Mouse (Mus musculus): ENCODE data around the gene Srsf12. TPM values are rescaled to one million over a fixed set of nuclear protein-coding genes. Genes with fewer than 3 reads are reported as not detected.

The Srsf12 gene
- polyA plus RNA-seq, 1 experiment from 2014 or later, result 65.2 TPM

Other genes with a start within 250 kb of the Srsf12 start
- gene Rragd, start 226.0 kb upstream of the Srsf12 start, polyA plus RNA-seq (2015; fragmentation: Nextera tagmentation; extraction: Ambion mirVana), result 32.5 and 37.1 TPM in 2 replicates
- gene Ube2j1, start 177.6 kb upstream of the Srsf12 start, polyA plus RNA-seq (2015; fragmentation: Nextera tagmentation; extraction: Ambion mirVana), result 67.8 and 71.3 TPM in 2 replicates
- gene Gabrr2, start 146.0 kb upstream of the Srsf12 start, polyA plus RNA-seq (2015; fragmentation: Nextera tagmentation; extraction: Ambion mirVana), result 0.28 and 0.34 TPM in 2 replicates
- gene Gabrr1, start 76.5 kb upstream of the Srsf12 start, polyA plus RNA-seq (2015; fragmentation: Nextera tagmentation; extraction: Ambion mirVana), result 0.23 and 0.25 TPM in 2 replicates
- 2.4 and 2.5 TPM in 2 replicates for gene Pm20d2, start 19.3 kb upstream of the Srsf12 start, polyA plus RNA-seq (2015; fragmentation: Nextera tagmentation; extraction: Ambion mirVana)
- gene Pnrc1, start 81.2 kb downstream of the Srsf12 start, polyA plus RNA-seq (2015; fragmentation: Nextera tagmentation; extraction: Ambion mirVana), result 56.7 and 57.7 TPM in 2 replicates
- 19.0 and 19.3 TPM in 2 replicates for gene Rngtt, start 101.3 kb downstream of the Srsf12 start, polyA plus RNA-seq (2015; fragmentation: Nextera tagmentation; extraction: Ambion mirVana)

All from hindbrain, embryonic 15.5 days (tissue).